Mouse (Mus musculus): ENCODE measurements around the gene Ppt1.

The Ppt1 gene

GRCm38 (mm10) chr4:122868041-122868440 is 32.0 kb downstream of the Ppt1 start:
- in situ Hi-C loops (cut with MboI; ENCODE audit: low sequenced_read_pairs), result no loop called here

GRCm38 (mm10) chr4:122870027-122870426 is 34.0 kb downstream of the Ppt1 start:
- in situ Hi-C loops (cut with MboI; ENCODE audit: low sequenced_read_pairs), result no loop called here

- in situ Hi-C loops (cut with MboI; ENCODE audit: low sequenced_read_pairs), result no loop called here
Measured at GRCm38 (mm10) chr4:122870741-122871140, 34.7 kb downstream of the Ppt1 start.

GRCm38 (mm10) chr4:122871269-122871668 is 35.2 kb downstream of the Ppt1 start:
- in situ Hi-C loops (cut with MboI; ENCODE audit: low sequenced_read_pairs), result no loop called here

GRCm38 (mm10) chr4:122871989-122872388 is 35.9 kb downstream of the Ppt1 start:
- in situ Hi-C loops (cut with MboI; ENCODE audit: low sequenced_read_pairs), result no loop called here

- in situ Hi-C loops (cut with MboI; ENCODE audit: low sequenced_read_pairs), result no loop called here
Measured at GRCm38 (mm10) chr4:122873003-122873402, 37.0 kb downstream of the Ppt1 start.

- in situ Hi-C loops (cut with MboI; ENCODE audit: low sequenced_read_pairs), result no loop called here
Measured at GRCm38 (mm10) chr4:122873512-122873911, 37.5 kb downstream of the Ppt1 start.

- in situ Hi-C loops (cut with MboI; ENCODE audit: low sequenced_read_pairs), result no loop called here
Measured at GRCm38 (mm10) chr4:122878333-122879070, 42.5 kb downstream of the Ppt1 start.

- in situ Hi-C loops (cut with MboI; ENCODE audit: low sequenced_read_pairs), result no loop called here
Measured at GRCm38 (mm10) chr4:122882544-122882943, 46.5 kb downstream of the Ppt1 start.

- in situ Hi-C loops (cut with MboI; ENCODE audit: low sequenced_read_pairs), result no loop called here
Measured at GRCm38 (mm10) chr4:122883294-122883693, 47.3 kb downstream of the Ppt1 start.

- in situ Hi-C loops (cut with MboI; ENCODE audit: low sequenced_read_pairs), result no loop called here
Measured at GRCm38 (mm10) chr4:122884051-122884450, 48.0 kb downstream of the Ppt1 start.

- in situ Hi-C loops (cut with MboI; ENCODE audit: low sequenced_read_pairs), result no loop called here
Measured at GRCm38 (mm10) chr4:122884481-122885340, 48.7 kb downstream of the Ppt1 start.

GRCm38 (mm10) chr4:122885768-122886578 is 49.9 kb downstream of the Ppt1 start, which contains the start of gene Cap1:
Gene Cap1, minus strand, starts transcription at chr4:122886056.
- in situ Hi-C loops (cut with MboI; ENCODE audit: low sequenced_read_pairs), result no loop called here

- in situ Hi-C loops (cut with MboI; ENCODE audit: low sequenced_read_pairs), result no loop called here
Measured at GRCm38 (mm10) chr4:122886579-122887254, 50.7 kb downstream of the Ppt1 start.

- in situ Hi-C loops (cut with MboI; ENCODE audit: low sequenced_read_pairs), result no loop called here
Measured at GRCm38 (mm10) chr4:122887336-122887735, 51.3 kb downstream of the Ppt1 start.

GRCm38 (mm10) chr4:122890881-122891481 is 54.9 kb downstream of the Ppt1 start:
- in situ Hi-C loops (cut with MboI; ENCODE audit: low sequenced_read_pairs), result no loop called here

- in situ Hi-C loops (cut with MboI; ENCODE audit: low sequenced_read_pairs), result no loop called here
Measured at GRCm38 (mm10) chr4:122891597-122891996, 55.6 kb downstream of the Ppt1 start.

GRCm38 (mm10) chr4:122892157-122892556 is 56.1 kb downstream of the Ppt1 start:
- in situ Hi-C loops (cut with MboI; ENCODE audit: low sequenced_read_pairs), result no loop called here

- in situ Hi-C loops (cut with MboI; ENCODE audit: low sequenced_read_pairs), result no loop called here
Measured at GRCm38 (mm10) chr4:122897750-122898149, 61.7 kb downstream of the Ppt1 start.

GRCm38 (mm10) chr4:122898313-122898712 is 62.3 kb downstream of the Ppt1 start:
- in situ Hi-C loops (cut with MboI; ENCODE audit: low sequenced_read_pairs), result no loop called here
